Mouse (Mus musculus): ENCODE data around the gene Lonrf2.

Gene Lonrf2

DNA sequence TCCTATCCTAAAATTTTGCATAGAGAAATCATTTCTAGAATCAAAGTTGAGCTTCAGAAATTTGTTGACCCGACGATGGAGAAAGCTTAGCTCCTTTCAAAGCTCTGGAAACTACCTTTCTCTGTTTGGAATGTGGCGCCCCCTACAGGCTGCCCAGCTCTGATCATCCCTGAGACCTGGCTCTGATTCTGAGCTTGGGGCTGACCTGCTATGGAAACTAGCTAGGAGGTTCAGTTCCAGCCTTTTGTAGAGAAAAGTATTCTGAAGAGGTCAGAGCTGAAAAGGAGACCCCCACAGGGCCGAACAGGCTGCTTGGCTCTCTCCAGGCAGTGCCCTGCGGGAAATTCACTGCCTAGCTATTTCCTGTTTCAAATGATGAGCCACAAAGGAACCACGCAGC lies 66.6 kb downstream of the Lonrf2 start:
- DNase-seq (ENCODE audit: low spot score) = peak; percentile 89

DNA sequence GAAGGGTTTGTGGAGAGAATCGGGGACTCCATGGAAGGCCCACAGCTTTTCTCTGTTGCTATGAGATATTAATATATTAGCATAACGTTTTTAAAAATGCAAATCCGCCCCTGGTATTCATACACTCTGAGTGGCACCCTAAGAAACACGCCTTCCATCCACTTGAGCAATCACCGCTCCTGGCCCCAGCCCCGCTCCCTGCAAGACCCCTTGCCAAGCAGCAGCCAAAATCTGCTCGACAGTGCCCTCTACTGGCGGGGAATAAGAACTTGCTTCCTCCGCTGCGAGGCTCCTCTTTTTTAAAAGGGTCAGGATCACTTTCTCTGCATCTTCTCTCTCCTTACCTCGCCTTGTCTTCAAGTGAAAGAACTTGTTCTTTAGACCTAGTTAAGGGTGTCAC lies 68.7 kb downstream of the Lonrf2 start:
- DNase-seq (ENCODE audit: low spot score) = peak; percentile 94

DNA sequence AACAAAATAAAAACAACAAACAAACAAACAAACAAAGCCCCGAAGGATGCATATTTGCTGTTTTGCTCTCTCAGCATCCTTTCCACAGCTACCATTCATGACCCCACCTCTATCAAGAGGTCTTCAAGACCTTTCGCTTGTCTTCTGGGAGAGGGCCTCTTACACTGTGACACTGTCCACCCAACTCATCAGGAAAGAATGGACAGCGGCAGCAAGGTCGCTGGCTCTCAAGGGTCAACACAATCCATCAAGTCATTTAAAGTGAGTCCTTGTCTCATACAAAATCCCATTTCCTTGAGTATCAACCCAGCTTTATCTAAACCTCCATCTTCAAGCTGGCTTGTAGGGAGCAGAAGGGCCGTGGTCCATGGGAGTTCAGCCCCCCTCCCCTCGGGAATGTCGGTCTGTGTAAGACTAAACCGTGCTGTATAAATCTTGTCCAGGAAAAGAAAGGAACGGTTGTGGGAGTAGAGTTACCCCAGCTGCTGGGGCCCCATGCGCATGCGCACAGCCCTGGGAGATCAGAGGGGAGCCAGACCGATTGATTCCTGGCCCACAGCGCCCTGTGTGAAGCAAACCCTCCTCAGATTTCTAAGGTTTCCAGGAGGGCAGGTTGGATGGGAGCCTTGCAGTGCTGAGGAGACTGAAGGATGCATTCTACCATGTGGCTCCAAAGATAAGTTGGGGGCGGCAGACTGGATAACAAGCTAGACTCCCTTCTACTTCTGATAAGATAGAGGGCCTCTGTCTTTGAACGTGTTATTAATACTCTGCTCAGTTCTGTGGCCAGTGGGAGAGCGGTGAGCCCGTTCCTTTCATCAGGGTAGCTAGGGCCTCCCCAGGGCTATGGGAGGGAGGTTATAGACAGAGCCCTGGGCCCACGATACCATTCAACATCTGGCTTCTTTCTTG lies 69.6 kb downstream of the Lonrf2 start:
- DNase-seq (ENCODE audit: low spot score) = peak; percentile 79

DNA sequence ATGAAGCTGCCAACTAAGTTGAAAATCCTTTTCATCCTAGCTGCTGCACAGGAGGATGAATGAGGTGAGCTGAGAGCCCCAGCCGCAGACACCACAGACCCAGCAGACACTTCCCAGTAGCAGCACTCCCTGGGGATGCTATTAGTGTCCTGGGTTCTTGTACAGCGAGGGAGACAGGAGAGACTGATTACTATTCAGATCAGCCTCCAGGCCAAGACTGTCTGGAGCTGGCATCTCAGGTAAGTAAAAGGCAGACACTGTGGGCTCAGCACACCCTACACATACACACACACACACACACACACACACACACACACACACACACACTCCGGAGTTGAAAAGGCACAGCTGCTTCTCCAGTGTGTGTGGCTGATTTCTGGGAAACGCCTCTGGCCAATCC lies 70.3 kb downstream of the Lonrf2 start:
- no peak for DNase-seq (ENCODE audit: low spot score)

DNA sequence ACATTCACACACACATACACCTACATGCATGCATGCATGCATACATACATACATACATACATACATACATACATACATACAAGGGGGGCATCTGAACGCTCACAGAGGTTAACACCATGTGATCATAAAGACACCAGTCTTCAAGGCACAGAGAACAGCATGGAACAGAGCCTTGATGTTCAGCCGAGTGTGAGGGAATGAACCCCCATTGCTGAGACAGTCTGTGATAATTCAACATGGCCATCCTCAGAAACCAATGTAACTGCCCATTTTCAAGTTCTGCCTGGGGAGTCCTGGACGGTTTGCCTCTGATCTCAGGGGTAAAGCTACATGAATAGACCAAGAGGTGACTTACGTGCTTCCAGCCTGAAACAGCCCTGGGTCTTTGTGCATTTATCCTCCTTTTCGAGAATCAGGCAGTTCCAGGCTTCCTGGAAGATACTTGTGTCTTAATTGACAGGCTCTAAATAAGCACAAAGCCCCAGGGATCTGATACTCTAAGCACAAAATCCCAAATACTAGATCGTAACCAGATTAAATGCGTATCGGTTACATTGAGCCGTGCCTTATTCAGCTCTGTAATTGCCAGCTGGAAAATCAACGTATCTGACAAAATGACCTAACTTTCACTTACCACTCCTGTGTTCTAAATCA lies 72.4 kb downstream of the Lonrf2 start:
- DNase-seq (ENCODE audit: low spot score) = no peak

DNA sequence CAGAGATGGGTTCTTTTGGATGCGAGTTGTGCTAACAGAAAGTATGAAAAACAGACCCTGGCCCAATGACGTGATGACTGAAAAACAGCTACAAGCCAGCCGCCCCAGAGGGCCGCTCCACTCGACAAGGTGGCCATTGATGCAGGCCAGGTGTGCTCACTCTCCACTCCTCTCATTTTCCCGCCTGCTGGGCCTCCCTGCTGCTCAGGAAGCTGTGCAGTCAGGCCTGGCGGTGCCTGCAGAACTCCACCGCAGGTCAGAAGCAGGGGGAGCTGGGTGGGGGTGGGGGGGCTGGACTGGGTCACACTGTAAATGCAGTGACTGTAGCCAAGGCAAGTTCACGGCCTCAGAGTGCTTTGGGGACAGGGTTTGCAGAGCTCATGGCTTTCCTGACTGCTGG lies 76.1 kb downstream of the Lonrf2 start:
- no peak for DNase-seq (ENCODE audit: low spot score)

DNA sequence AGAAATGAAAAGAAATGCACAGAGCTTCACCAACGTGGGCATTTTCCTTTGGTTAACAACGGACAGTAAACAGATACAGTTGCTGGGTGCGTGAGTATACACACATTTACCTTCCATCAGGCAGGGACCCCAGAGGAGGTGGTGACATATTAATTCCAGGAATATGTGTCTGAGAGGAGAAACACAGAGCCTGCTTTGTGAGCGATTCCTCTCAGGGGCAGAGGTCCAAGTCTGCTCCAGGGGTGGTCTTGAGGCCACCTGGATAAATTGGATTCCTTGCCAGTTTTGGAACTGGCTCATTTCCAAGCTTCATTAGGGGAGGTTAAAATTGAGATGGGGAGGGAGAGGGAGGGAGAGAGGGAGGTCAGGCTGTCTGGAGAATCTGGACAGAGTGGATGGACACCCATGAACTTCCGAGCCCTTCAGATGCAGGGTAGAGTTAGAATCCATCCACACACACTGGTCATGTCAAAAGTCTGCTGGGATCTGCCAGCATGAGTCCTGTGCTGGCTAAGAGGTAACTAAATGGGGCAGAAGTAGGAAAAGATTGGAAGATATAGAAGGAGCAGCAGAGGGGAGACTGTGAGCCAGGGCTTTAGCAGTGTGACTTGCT lies 78.6 kb downstream of the Lonrf2 start:
- DNase-seq (ENCODE audit: low spot score) = no peak

DNA sequence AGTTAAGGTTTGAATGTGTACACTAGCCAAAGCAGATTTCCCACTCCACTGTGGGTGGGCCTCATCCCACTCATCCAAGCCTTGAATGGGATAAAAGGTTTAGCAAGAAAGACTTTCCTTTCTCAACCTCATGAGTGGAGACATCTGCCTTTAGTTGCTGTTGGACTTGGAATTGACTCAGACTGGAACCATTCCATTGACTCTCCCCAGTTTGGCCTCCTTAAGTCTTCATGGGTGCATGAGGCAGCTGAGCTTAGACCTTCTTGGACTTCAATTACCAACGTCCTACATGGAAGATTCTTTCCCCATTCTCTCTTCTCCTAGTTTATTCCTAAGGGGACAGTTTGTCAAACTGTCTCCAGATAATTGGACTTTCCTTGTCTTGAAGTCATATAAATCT lies 92.6 kb downstream of the Lonrf2 start:
- DNase-seq (ENCODE audit: low spot score) = no peak

Measured in testis, postnatal 10 days (tissue).